Mouse (Mus musculus) yolk sac, embryonic 10.5 days (tissue): ENCODE results near the gene Slc10a1.
"Not testable (repeated sequence)": the region's sequence is repeated elsewhere in the genome, so short reads cannot be mapped to it uniquely, and the experiment has no call there.

Experiments used
- DNase-seq: peaks from one replicate; pipeline ENCODE4 v3.0.0-alpha.2; 2017; ENCODE audit warnings: low spot score

Slc10a1 gene

GRCm38 (mm10) chr12:80966059-80966838 lies 2.3 kb downstream of the Slc10a1 start:
- no peak for DNase-seq

- DNase-seq: no peak
Measured at GRCm38 (mm10) chr12:80962566-80962965, 5.9 kb downstream of the Slc10a1 start.

- DNase-seq: no peak
Measured at GRCm38 (mm10) chr12:80957961-80958360, 10.5 kb downstream of the Slc10a1 start.

GRCm38 (mm10) chr12:80956039-80956438 lies 12.5 kb downstream of the Slc10a1 start:
- DNase-seq: no peak

GRCm38 (mm10) chr12:80952526-80952925 lies 16.0 kb downstream of the Slc10a1 start:
- no peak for DNase-seq

GRCm38 (mm10) chr12:80951640-80952219 lies 16.8 kb downstream of the Slc10a1 start:
- no peak for DNase-seq

DNA sequence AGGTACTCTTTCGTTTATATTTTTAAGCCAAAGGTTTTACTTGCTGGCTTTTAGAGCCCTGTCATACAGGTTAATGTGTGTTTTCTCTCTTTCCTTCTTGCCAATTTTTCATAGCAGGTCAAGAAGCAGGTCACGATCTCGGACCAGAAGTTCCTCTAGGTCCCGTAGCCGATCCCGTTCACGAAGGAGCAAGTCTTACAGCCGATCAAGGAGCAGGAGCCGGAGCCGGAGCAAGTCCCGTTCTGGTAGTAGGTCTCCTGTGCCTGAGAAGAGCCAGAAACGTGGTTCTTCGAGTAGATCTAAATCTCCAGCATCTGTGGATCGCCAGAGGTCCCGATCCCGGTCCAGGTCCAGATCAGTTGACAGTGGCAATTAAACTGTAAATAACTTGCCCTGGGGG lies 18.9 kb downstream of the Slc10a1 start:
- DNase-seq: not testable (repeated sequence)

DNA sequence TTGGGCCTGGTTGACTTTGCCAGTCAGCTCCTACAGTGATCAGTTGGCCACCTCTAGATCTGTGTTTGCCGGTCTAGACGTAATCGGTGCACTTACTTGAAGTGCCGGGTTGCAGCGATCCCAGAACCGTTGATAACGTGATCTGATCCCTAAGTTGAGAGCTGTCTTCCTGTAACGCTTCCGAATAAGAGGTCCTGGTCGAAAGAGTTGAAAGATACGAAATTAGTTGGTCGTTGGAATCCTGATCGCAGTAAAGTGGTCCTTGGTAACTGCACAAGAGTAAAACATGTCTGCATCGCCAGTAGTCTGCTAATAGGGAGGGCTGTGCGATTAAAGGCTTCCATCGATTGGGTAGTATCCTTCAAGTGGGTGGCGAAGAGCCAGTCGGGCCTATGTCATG lies 20.3 kb downstream of the Slc10a1 start:
- no peak for DNase-seq

GRCm38 (mm10) chr12:80945996-80946355 lies 22.5 kb downstream of the Slc10a1 start:
- peak; percentile 94 for DNase-seq

DNA sequence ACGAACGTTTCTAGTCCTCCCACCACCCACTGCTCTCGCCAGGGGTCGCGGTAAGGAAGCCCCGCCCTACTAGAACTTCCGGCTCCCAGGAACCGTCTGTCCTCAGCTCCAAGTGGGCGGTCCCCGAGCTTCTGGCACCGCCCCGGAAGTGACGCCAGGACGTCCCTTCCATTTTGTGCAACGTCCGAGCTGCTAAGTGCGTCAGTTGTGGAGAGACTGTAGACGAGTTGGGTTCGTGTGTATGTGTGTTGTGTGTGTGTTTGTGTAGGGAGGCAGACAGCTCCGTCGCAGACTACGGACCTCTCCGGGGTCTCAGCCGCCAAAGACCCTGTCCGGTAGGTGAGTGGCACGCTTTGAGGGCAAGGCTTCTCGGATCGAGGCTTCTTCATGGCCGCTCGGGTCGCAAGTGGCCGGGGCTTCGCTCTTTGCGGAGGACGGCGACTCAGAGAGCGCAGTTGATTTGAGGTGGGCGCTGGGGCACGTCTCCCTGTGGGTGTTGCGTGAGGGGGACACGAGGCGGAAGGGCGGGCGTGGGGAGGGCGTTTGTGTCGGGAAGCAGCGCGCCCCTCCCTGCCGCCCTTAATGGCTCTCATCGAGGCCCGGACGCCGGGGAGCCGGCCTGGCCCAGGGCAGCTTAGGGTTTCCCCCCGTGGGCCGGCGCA lies 23.0 kb downstream of the Slc10a1 start, which contains the start of gene Srsf5:
Gene Srsf5, plus strand, starts transcription at position 171 of the 662 bp plus-strand sequence.
- DNase-seq: peak; percentile 97

- not testable (repeated sequence) for DNase-seq
Measured at GRCm38 (mm10) chr12:80944963-80945333, 23.6 kb downstream of the Slc10a1 start.

DNA sequence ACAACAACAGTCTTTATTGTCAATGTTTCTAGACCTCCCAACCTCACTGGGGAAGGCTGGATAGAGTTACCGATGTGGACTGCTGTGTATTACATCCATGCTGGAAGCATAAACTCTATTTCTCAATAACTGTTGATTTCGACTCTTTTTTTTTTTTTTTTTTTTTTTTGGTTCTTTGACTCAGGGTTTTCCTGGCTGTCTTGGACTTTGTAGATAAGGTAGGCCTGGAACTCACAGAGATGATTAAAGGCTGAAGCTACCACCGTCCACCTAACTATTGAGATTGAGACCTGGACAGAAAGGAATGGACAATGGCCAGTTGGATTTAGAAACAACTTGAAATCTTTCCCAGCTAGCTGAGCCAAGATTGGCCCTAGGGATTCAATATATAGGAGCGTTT lies 24.3 kb downstream of the Slc10a1 start:
- no peak for DNase-seq

DNA sequence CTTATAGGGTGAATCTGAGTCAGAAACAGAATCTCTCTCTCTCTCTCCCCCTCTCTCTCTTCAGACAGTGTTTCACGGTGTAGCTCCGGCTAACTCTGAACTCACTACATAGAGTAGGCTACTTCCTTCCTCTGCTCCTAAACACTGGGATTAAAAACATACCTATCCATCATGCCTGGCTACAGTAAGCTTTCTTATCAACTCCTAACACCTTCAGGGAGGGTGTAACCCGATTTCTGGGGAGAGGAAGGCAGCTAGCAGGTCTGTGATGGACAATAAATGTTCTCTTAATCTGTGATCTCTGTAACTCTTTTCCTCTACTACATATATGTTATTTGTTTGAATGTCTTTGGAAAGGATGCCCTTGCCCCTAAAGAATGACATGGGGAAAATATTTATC lies 25.1 kb downstream of the Slc10a1 start:
- no peak for DNase-seq

DNA sequence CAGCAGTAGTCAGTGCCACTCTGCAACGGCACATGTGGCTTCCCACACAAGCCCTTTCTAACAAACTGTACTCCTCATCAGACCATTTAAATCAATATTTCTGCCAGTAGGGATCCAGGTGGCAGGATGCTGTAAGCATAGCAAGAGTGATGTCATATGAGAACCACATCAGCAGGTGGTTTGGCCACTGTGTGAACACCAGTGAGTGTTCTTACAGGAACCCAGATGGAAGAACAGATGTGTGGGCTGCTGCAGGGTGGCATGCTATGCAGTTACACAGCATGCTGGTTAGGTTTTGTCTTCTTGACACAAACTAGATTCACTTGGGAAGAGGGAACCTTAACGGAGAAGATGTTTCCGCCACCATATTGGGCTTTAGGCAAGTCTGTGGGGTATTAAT lies 26.6 kb downstream of the Slc10a1 start:
- no peak for DNase-seq

- DNase-seq: no peak
Measured at GRCm38 (mm10) chr12:80939165-80939564, 29.3 kb downstream of the Slc10a1 start.

- no peak for DNase-seq
Measured at GRCm38 (mm10) chr12:80938642-80939041, 29.9 kb downstream of the Slc10a1 start.

- peak; percentile 44 for DNase-seq
Measured at GRCm38 (mm10) chr12:80937331-80938029, 31.0 kb downstream of the Slc10a1 start.

DNA sequence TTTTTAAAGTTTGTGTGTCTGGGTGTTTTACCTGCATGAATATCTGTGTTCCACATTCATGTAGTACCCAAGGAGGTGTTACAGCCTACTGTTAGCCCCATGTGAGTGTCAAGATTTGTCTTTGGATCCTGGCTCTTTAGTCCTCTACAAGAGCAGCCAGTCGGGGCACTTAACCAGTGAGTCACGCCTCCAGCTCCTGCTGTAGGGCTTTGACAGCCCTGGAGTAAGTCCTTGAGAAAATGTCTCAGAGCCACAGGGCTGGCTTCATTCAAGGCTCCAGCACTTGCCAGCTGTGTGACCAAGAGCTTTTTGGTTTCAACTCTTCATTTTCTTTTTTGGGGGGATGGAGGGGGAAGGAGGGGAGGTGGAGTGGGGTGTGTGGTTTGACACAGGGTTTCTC lies 31.8 kb downstream of the Slc10a1 start:
- no peak for DNase-seq

GRCm38 (mm10) chr12:80932865-80933264 lies 35.6 kb downstream of the Slc10a1 start:
- DNase-seq: no peak

DNA sequence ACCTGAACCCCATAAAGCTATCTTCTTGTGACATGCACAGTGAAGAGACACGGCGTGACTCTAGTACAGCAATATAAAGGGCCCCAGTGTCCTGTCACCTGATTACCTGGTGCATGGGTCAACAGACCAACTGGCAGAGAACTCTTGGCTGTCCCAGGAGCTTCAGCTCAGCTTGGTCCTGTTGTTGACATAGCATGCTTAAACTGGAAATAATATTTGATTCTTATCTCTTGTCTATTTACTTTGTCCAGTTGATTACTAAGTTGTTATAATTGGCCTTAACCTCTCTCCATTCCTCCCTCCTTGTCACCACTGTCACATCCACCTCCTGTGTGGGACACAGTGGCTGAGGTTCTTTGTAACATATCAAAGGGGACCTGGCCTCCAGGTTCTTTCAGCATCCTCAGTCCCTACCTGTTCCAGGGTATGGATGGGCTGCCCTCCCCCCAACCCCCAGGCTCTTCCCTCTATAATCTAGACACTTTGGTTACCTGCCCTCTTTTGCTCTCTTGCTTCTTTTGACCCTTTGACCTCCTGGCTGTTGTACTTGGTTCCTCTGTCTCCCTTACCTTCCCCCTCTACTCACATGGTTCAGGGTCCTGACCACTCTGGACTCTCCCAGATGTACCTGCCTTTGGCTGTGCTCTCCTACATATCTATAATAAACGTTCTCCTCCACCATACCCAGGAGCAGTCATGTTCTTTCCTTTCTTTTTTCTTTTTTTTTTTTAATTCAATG lies 36.9 kb downstream of the Slc10a1 start:
- DNase-seq: peak; percentile 44

- peak; percentile 61 for DNase-seq
Measured at GRCm38 (mm10) chr12:80930141-80930540, 38.4 kb downstream of the Slc10a1 start.

GRCm38 (mm10) chr12:80928881-80929280 lies 39.6 kb downstream of the Slc10a1 start:
- DNase-seq: no peak
